Mouse (Mus musculus): ENCODE measurements around the gene Snupn.

DNA sequence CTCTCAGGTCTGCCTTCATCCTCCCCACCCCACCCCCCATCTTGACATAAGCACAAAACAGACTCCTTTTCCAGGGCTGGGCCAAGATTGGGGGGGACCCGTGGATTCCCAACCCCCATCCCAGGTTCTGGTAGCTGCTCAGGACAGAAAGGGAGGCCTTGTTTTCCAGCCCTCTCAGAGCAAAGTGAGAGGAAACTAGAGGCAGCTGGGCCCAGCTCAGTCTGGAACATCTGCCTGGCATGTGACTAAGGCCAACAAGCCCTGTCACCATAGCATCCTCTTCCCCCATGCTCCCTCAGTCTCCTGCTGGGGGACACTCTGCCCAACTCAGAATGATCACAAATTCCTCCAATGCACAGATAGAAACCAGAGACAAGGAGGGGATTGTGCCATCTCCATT is 35.6 kb upstream of the Snupn start:
- no peak for TF ChIP-seq GATA1 (IDR thresholded peaks at IDR 0.05; ENCODE audit: borderline replicate concordance, low read length)
- no peak for TF ChIP-seq FLI1 (IDR thresholded peaks at IDR 0.05; ENCODE audit: low read length)

All from megakaryocyte, embryonic 14.5 days (primary cell).